Mouse (Mus musculus) forebrain, embryonic 15.5 days (tissue): Measurements from ENCODE around the gene Sh3bgrl. TPM values are rescaled to one million over a fixed set of nuclear protein-coding genes. Genes with fewer than 3 reads are reported as not detected.

Experiments used
- ATAC-seq: fragments of 200-750 bp; cut with Nextera tagmentation; replicated peaks from 2 replicates; pipeline ENCODE4 v1.8.0; 2017; ENCODE audit warnings: mild to moderate bottlenecking, moderate TSS enrichment, moderate library complexity
- H3K27ac ChIP-seq: fragments of 300-500 bp; sonication (generic); replicated peaks from 2 replicates; pipeline ENCODE4 v1.5.1; 2015; ENCODE audit warnings: mild to moderate bottlenecking, inconsistent platforms
- H3K27me3 ChIP-seq: fragments of 300-500 bp; sonication (generic); 2 replicates; pipeline ENCODE4 v1.6.1; 2015; ENCODE audit warnings: inconsistent platforms
- H3K36me3 ChIP-seq: fragments of 300-500 bp; sonication (generic); 2 replicates; pipeline ENCODE4 v1.6.1; 2015; ENCODE audit warnings: mild to moderate bottlenecking, inconsistent platforms
- H3K4me1 ChIP-seq: fragments of 300-500 bp; sonication (generic); 2 replicates; pipeline ENCODE4 v1.6.1; 2015; ENCODE audit warnings: inconsistent platforms
- H3K4me2 ChIP-seq: fragments of 300-500 bp; sonication (generic); replicated peaks from 2 replicates; pipeline ENCODE4 v1.6.1; 2015; ENCODE audit warnings: mild to moderate bottlenecking, inconsistent platforms
- H3K4me3 ChIP-seq: fragments of 300-500 bp; sonication (generic); 2 replicates; pipeline ENCODE4 v1.5.1; 2015; ENCODE audit warnings: mild to moderate bottlenecking, inconsistent platforms
- H3K9ac ChIP-seq: fragments of 300-500 bp; sonication (generic); replicated peaks from 2 replicates; pipeline ENCODE4 v1.6.1; 2015; ENCODE audit warnings: mild to moderate bottlenecking, inconsistent platforms
- H3K9me3 ChIP-seq: fragments of 300-500 bp; sonication (generic); 2 replicates; pipeline ENCODE4 v1.6.1; 2016; ENCODE audit warnings: inconsistent platforms
- WGBS: fragments of 180-500 bp; shearing (Covaris S2); methylation state at CpG from one replicate; pipeline ENCODE4 v1.1.7; 2015; ENCODE audit warnings: mixed read lengths; 5-methylcytosine and 5-hydroxymethylcytosine counted together
- polyA plus RNA-seq: library from polyadenylated mRNA; unstranded; fragments of >200 nt; fragmentation: Nextera tagmentation; extraction: Ambion mirVana; gene quantifications from 2 replicates; pipeline ENCODE4 v1.2.1, GENCODE M21; 2015

Gene Sh3bgrl
- polyA plus RNA-seq, 1 experiment from 2014 or later: 273 TPM

GRCm38 (mm10) chrX:109136820-109137219 is 41.7 kb downstream of the Sh3bgrl start:
- no peak overlapping the region for H3K4me2 ChIP-seq
- no peaks in the 10 kb centered on the region for H3K4me1 ChIP-seq
- no peak overlapping the region for H3K9ac ChIP-seq
- WGBS: 75% methylated on average over 2 of the region's 2 CpGs
- H3K4me3 ChIP-seq: no peak overlapping the region
- H3K9me3 ChIP-seq: no peaks in the 10 kb centered on the region
- H3K36me3 ChIP-seq: no peaks in the 10 kb centered on the region
- H3K27me3 ChIP-seq: no peaks in the 10 kb centered on the region
- ATAC-seq: no peak
- H3K27ac ChIP-seq: no peak overlapping the region

GRCm38 (mm10) chrX:109137295-109137694 is 42.1 kb downstream of the Sh3bgrl start:
- Histone ChIP-seq H3K4me1 (no peaks in the 10 kb centered on the region), H3K4me2 (no peak overlapping the region), H3K9ac (no peak overlapping the region), H3K27ac (no peak overlapping the region), H3K36me3 (no peaks in the 10 kb centered on the region), H3K27me3 (no peaks in the 10 kb centered on the region), H3K9me3 (no peaks in the 10 kb centered on the region), H3K4me3 (no peak overlapping the region)
- WGBS: 54% methylated on average over 2 of the region's 2 CpGs
- no peak for ATAC-seq

GRCm38 (mm10) chrX:109141337-109141870 is 46.2 kb downstream of the Sh3bgrl start:
- Histone ChIP-seq H3K9me3 (no peaks in the 10 kb centered on the region), H3K9ac (no peak overlapping the region), H3K4me3 (no peak overlapping the region), H3K27me3 (no peaks in the 10 kb centered on the region), H3K4me2 (no peak overlapping the region), H3K27ac (no peak overlapping the region), H3K4me1 (0 out of 2 replicates have a peak, but pooled peaks cover 5% of the 10 kb centered on the region), H3K36me3 (no peaks in the 10 kb centered on the region)
- no peak for ATAC-seq
- WGBS: 60% methylated on average over 1 of the region's 1 CpGs

- H3K4me1 ChIP-seq: 0 out of 2 replicates have a peak, but pooled peaks cover 5% of the 10 kb centered on the region
- no peak for ATAC-seq
- no peak overlapping the region for H3K4me3 ChIP-seq
- H3K4me2 ChIP-seq: no peak overlapping the region
- H3K9me3 ChIP-seq: no peaks in the 10 kb centered on the region
- no peaks in the 10 kb centered on the region for H3K36me3 ChIP-seq
- 85% methylated on average over 4 of the region's 4 CpGs for WGBS
- H3K27me3 ChIP-seq: no peaks in the 10 kb centered on the region
- no peak overlapping the region for H3K27ac ChIP-seq
- H3K9ac ChIP-seq: no peak overlapping the region
Observed at GRCm38 (mm10) chrX:109142281-109142680, 47.1 kb downstream of the Sh3bgrl start.

- H3K27me3 ChIP-seq: no peaks in the 10 kb centered on the region
- no peaks in the 10 kb centered on the region for H3K36me3 ChIP-seq
- H3K9ac ChIP-seq: no peak overlapping the region
- no peak for ATAC-seq
- H3K4me1 ChIP-seq: 0 out of 2 replicates have a peak, but pooled peaks cover 5% of the 10 kb centered on the region
- WGBS: 90% methylated on average over 6 of the region's 6 CpGs
- no peak overlapping the region for H3K27ac ChIP-seq
- H3K4me2 ChIP-seq: no peak overlapping the region
- H3K9me3 ChIP-seq: no peaks in the 10 kb centered on the region
- no peak overlapping the region for H3K4me3 ChIP-seq
Observed at GRCm38 (mm10) chrX:109145779-109146178, 50.6 kb downstream of the Sh3bgrl start.

GRCm38 (mm10) chrX:109147108-109147507 is 51.9 kb downstream of the Sh3bgrl start:
- no peak overlapping the region for H3K4me3 ChIP-seq
- no peak overlapping the region for H3K4me2 ChIP-seq
- H3K9ac ChIP-seq: no peak overlapping the region
- H3K36me3 ChIP-seq: no peaks in the 10 kb centered on the region
- H3K27ac ChIP-seq: no peak overlapping the region
- H3K27me3 ChIP-seq: no peaks in the 10 kb centered on the region
- no peaks in the 10 kb centered on the region for H3K9me3 ChIP-seq
- 88% methylated on average over 3 of the region's 3 CpGs for WGBS
- 0 out of 2 replicates have a peak, but pooled peaks cover 5% of the 10 kb centered on the region for H3K4me1 ChIP-seq
- ATAC-seq: no peak

GRCm38 (mm10) chrX:109151228-109151627 is 56.1 kb downstream of the Sh3bgrl start:
- Histone ChIP-seq H3K4me3 (no peak overlapping the region), H3K36me3 (peaks cover 4% of the 10 kb centered on the region; the same call in 1 of the 2 replicates), H3K9ac (no peak overlapping the region), H3K4me2 (no peak overlapping the region), H3K4me1 (no peaks in the 10 kb centered on the region), H3K9me3 (no peaks in the 10 kb centered on the region), H3K27ac (no peak overlapping the region), H3K27me3 (no peaks in the 10 kb centered on the region)
- WGBS: 92% methylated on average over 2 of the region's 2 CpGs
- no peak for ATAC-seq

GRCm38 (mm10) chrX:109160326-109160725 is 65.2 kb downstream of the Sh3bgrl start:
- no peak overlapping the region for H3K9ac ChIP-seq
- no peak overlapping the region for H3K4me3 ChIP-seq
- no peaks in the 10 kb centered on the region for H3K27me3 ChIP-seq
- no peak overlapping the region for H3K27ac ChIP-seq
- no peaks in the 10 kb centered on the region for H3K4me1 ChIP-seq
- ATAC-seq: no peak
- no peak overlapping the region for H3K4me2 ChIP-seq
- no peaks in the 10 kb centered on the region for H3K36me3 ChIP-seq
- 93% methylated on average over 1 of the region's 1 CpGs for WGBS
- H3K9me3 ChIP-seq: no peaks in the 10 kb centered on the region

GRCm38 (mm10) chrX:109160901-109161300 is 65.7 kb downstream of the Sh3bgrl start:
- 85% methylated on average over 4 of the region's 4 CpGs for WGBS
- ATAC-seq: no peak
- H3K4me2 ChIP-seq: no peak overlapping the region

GRCm38 (mm10) chrX:109175038-109175437 is 79.9 kb downstream of the Sh3bgrl start:
- Histone ChIP-seq H3K4me3 (no peak overlapping the region), H3K9me3 (no peaks in the 10 kb centered on the region), H3K4me1 (no peaks in the 10 kb centered on the region), H3K27me3 (no peaks in the 10 kb centered on the region), H3K27ac (no peak overlapping the region), H3K36me3 (no peaks in the 10 kb centered on the region), H3K4me2 (no peak overlapping the region), H3K9ac (no peak overlapping the region)
- 79% methylated on average over 2 of the region's 2 CpGs for WGBS
- no peak for ATAC-seq

More at GRCm38 (mm10) chrX:109160901-109161300, 65.7 kb downstream of the Sh3bgrl start:
- H3K4me3 ChIP-seq: no peak overlapping the region
- H3K27ac ChIP-seq: no peak overlapping the region
- H3K4me1 ChIP-seq: no peaks in the 10 kb centered on the region
- H3K9me3 ChIP-seq: no peaks in the 10 kb centered on the region
- H3K9ac ChIP-seq: no peak overlapping the region
- H3K27me3 ChIP-seq: no peaks in the 10 kb centered on the region
- H3K36me3 ChIP-seq: no peaks in the 10 kb centered on the region

- no peak overlapping the region for H3K4me3 ChIP-seq
- no peak overlapping the region for H3K4me2 ChIP-seq
- 31% methylated on average over 3 of the region's 3 CpGs for WGBS
- no peaks in the 10 kb centered on the region for H3K9me3 ChIP-seq
- no peak for ATAC-seq
- no peaks in the 10 kb centered on the region for H3K4me1 ChIP-seq
- no peaks in the 10 kb centered on the region for H3K27me3 ChIP-seq
- no peaks in the 10 kb centered on the region for H3K36me3 ChIP-seq
- no peak overlapping the region for H3K9ac ChIP-seq
- H3K27ac ChIP-seq: no peak overlapping the region
Observed at GRCm38 (mm10) chrX:109175470-109175869, 80.3 kb downstream of the Sh3bgrl start.

GRCm38 (mm10) chrX:109184706-109185478 is 89.7 kb downstream of the Sh3bgrl start:
- Histone ChIP-seq H3K36me3 (no peaks in the 10 kb centered on the region), H3K9me3 (no peaks in the 10 kb centered on the region), H3K4me2 (no peak overlapping the region), H3K27ac (no peak overlapping the region), H3K4me1 (no peaks in the 10 kb centered on the region), H3K9ac (no peak overlapping the region), H3K27me3 (no peaks in the 10 kb centered on the region), H3K4me3 (no peak overlapping the region)
- 73% methylated on average over 4 of the region's 4 CpGs for WGBS
- no peak for ATAC-seq
